Mouse (Mus musculus) lung, adult 18-20 months (tissue): ENCODE results near the gene Dtl.

Source experiments
- DNase-seq, 2 experiments: peaks; one replicate each; pipeline ENCODE4 v3.0.0; 2022; ENCODE audit warnings: mixed read lengths in 2 of 2

Dtl gene

DNA sequence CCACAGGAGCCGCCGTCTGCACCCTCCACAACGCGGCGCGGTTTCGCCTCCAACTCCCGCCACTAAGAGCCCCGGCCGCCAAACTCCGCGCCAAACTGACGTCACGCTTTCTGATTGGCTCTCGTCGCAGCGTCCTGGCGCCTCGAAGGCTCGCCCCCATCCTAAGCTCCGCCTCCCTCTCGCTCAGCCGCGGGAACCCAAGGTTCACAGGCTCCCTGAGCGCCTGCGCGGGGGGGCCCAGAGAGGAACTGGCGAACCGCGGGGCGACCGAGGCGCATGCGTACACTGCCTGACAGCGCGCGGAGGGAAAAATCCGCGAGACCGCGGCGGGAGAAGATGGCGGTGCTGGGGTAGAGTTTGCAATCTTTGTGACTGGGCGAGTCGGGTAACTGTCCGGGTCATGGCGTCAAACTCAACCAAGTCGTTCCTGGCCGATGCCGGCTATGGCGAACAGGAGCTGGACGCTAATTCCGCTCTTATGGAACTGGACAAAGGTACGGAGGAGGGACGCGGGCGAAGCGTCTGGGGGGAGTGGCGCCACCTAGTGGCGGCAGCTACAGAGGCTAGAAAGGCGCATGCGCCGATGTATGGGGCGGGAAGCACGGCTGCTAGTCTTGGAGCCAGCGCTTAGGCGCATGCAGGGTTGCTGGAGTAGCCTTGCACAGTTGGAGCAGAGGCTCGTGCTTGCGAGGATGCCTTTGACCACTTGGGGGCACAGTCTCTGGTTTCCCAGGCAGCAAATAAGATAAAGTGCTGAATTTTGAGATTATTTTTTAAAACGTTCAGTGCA, at the start of gene Dtl, which contains the start of gene Ints7:
Dtl (minus strand) TSS at position 87 of the 790 bp plus-strand sequence.
Ints7 (plus strand) TSS at position 179 of the 790 bp plus-strand sequence.
- DNase-seq = peak; percentile 99 to 100

DNA sequence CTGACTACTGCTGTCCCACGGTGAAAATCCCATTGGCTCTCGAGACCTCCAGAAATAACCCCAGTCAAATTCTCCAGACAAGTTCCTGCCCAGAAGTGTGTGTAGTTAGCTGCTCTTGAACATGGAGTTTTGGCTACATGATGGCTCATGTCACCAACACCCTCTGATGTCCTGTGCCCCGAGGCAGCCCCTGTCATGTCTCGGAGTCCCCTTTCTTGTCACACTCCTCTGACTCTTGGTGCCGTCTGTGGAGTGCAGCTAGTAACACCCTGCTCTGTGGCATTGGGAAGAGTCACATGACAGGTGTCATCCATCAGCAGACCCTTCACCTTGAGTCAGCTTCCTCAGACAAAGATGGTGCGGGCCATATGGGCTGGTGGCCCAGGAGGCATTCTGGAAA, 49.7 kb upstream of the Dtl start:
- DNase-seq = no peak

GRCm38 (mm10) chr1:191624492-191624891, 49.1 kb upstream of the Dtl start:
- no peak for DNase-seq

GRCm38 (mm10) chr1:191622801-191623200, 47.5 kb upstream of the Dtl start:
- DNase-seq = no peak

- no peak for DNase-seq
Measured at GRCm38 (mm10) chr1:191621096-191621495, 45.8 kb upstream of the Dtl start.

DNA sequence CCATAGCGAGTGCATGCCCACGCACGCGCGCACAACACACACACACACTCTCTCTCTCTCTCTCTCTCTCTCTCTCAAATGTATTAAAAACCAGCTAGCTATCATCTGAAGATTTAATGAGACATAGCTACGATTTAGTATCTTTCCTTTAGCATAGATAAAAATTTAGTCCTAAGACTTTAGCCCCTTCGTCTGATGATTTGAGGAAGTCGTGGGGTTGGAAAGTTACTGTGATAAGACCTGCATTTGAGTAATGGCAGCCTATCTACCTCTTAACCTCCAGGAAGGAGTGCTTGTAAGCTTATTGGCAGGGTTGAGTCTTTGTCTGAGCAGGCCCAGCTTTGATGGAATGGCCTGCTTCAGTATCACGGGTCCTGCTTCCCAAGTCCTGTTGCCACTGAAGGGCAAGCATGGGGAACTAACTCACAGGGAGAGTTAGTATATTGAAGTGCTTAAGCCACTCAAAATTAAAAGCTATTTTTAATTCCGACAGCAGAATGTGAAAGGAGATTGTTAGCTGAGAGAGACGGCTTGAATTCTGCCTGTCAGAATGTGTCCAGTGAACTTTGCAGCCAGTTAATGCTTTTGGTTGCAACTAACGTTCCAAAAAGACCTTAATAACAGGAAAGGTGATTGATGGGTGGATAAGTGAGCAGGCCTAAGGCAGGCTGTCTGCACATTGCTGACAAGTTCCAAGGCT, 42.9 kb upstream of the Dtl start:
- DNase-seq = no peak

- DNase-seq = no peak
Measured at GRCm38 (mm10) chr1:191617589-191617988, 42.2 kb upstream of the Dtl start.

DNA sequence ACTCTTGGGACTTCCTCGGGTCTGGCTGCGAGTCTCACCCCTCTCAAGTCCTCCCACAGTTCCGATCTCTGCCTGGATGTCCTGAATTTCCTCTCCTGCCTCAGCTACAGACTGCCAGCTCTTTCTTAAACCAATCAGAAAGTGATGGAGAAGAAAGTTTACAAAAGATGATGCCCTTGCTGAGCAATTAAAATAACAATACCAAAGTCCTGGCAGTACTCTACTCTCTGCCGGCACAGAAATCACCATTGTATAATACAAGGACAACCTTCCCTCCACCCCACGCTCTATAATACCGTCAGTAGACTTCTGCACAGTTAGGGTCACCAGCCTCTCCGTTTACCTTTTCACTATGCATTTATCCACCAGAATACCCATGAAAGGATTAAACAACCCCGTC, 40.9 kb upstream of the Dtl start:
- DNase-seq = no peak

GRCm38 (mm10) chr1:191612877-191613276, 37.5 kb upstream of the Dtl start:
- DNase-seq = no peak

DNA sequence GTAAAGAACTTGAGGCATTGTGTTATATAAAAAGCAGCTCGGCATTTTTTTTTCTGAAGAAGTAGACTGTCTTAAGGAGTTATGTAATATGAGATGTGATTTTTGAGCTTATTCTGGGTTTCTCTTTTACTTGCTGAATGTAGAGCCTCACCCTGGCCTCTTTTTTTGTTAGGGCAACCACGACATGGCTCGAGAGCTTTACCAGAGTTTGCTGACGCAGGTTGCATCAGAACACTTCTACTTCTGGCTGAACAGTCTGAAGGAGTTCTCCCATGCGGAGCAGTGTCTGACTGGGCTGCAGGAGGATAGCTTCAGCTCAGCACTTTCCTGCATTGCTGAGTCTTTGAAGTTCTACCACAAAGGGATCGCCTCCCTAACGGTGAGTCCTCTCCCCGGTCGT, 36.3 kb upstream of the Dtl start:
- DNase-seq = no peak

GRCm38 (mm10) chr1:191610357-191610756, 35.0 kb upstream of the Dtl start:
- DNase-seq = no peak

GRCm38 (mm10) chr1:191609578-191609977, 34.2 kb upstream of the Dtl start:
- no peak for DNase-seq

DNA sequence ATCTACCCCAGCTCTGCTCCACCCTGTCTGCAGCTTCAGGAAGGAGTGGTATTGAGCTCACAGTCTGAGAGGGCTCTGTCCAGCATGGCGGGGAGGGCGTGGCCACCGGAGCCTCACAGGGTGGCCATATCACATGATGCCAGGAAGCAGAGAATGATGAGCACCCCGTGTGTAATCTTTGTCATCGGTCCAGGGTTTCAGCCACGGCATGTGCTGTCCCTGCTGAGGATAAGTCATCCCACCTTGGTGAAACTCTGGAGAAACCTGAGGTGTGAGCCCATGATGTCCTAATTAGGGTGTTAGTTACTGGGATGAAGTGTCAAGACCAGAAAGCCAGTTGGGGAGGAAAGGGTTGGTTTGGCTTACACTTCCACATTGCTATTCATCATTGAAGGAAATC, 33.7 kb upstream of the Dtl start:
- no peak for DNase-seq

DNA sequence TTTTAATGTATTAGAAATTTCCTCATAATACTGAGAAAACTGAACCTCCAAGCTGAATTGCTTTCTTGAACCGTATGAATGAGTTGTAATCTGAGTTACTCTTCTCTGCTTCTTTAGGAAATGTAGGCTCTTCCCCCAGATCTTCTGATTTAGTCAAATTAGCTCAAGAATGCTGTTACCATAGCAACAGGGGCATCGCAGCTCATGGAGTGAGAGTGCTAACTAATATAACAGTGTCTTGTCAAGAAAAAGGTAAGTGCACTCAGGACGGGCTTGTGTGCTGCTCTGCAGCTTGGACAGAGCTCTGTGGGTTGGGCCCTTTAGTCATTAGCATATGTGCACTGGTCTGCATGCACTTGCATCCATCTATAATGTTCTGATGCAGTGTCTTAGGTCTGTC, 29.3 kb upstream of the Dtl start:
- DNase-seq = no peak

DNA sequence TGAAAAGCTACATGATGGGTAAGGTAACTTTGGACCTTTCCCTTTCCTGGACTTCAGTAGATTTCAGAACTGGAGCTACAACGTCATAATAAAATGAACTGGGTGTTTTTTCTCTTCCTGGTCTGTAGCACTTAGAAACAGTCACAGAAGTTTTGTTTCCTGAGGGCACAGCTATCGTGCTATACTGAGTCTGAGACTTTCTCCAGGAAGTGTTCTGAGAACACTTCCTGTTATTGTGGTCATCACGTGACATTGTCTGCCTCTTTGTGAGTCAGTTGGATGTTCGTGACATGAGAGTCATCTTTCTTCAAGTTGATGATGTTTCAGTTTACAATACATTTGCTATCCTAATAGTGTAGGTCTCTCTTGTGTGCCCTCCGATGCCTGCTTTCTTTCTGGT, 23.9 kb upstream of the Dtl start:
- no peak for DNase-seq

GRCm38 (mm10) chr1:191596076-191596475, 20.7 kb upstream of the Dtl start:
- DNase-seq = no peak

DNA sequence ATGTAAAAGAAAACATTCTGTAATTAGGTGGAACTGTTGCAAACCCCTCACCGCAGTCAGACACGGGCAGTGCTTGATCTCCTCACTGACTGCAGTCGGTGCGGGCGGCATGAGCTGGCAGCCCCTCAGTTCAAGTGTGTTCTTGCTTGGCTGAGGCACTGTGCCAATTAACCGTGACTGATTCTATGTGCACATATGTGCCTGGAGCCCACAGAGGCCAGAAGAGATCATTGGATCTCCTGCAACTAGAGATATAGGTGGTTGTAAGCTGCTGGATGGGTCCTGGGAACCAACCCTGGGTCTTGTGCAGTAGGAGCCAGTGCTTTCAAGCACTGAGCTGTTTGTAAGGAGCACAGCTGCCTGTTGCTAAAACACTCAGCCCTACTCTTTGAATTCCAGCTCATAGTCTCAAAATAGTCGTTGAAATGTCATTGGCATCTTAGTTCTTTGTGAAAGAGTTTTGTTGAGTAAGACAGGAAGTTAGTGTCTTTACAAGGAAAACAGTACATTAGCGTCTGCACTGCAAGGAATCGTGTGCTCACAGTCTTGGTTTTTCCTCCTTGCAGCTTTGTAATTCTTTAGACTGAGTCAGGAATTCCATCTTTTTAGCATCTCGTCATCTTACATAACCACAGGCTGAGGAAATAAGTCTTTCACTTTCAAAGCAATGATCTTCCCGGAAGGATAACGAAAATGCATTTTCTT, 16.8 kb upstream of the Dtl start:
- peak in 1 of 2 experiments; percentile 21 for DNase-seq

GRCm38 (mm10) chr1:191588749-191589148, 13.4 kb upstream of the Dtl start:
- no peak for DNase-seq

GRCm38 (mm10) chr1:191587062-191587461, 11.7 kb upstream of the Dtl start:
- DNase-seq = no peak

DNA sequence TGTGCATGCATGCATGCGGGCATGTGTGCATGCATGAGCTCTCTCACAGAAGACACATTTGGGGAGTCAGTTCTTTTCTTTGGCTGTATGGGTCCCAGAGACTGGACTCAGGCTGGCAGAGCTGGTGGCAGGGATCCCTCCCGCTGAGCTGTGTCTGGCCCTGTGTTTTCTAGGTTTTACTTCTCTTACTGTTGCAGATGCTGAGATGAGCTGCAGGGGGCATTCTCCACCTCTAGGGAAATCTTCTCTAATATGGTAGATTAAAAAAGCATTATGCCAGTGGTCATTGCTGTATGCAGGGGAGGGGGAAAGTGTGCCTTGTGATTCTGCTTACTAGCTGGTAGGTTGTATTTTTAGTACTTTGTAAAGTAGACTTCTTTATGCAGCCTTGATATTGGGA, 10.4 kb upstream of the Dtl start:
- DNase-seq = no peak

DNA sequence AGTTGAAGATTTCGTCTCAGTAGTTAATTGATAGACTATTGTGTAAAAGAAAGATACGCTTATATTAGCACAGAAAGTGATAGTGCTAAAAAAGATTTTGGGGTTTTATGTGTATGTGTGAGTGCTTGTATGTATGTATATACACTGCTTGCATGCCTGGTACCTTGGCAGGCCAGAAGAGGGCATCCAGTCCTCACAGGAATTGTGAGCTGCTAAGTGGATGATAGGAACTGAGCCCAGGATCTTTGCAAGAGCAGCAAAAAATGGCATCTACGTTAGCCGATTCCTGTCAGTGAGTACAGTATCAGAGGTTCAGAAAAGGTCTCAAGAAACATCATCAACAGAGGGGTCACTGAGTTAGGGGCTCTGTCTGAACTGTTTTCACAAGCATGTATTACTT, 9.1 kb upstream of the Dtl start:
- no peak for DNase-seq

DNA sequence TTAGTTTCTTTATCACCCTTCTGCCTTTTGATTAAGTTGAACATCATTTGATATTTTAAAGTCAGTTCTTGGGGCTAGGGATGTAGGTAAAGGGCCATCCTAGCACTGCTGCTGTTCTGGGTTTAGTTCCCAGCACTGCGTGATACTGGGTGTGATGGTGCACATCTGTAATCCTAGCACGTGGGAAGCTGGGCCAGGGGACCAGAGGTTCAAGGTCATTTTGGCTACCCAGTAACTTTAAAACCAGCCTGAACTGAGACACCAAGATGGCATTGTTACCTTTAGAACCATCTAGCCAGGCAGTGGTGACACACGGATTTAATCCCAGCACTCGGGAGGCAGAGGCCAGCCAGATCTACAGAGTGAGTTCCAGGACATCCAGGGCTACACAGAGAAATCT, 8.5 kb upstream of the Dtl start:
- DNase-seq = no peak

DNA sequence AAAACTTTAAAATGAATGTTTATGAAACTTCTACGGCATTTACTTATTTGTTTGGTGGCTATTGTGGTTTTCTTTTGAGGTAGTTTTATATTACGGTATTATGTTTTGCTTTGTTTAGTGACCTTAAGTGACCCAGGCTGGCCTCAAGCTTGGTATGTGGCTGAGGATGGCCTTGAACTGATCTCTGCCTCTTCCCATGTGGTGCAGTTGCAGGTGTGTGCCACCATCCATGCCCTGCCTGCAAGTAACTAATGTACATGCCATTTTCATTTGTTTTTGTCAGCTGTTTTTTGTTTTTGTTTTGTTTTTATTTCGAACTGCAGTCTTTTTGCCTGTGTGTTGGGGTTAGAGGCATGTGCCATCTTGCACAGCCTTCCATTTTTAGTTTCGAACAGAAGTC, 6.3 kb upstream of the Dtl start:
- no peak for DNase-seq

DNA sequence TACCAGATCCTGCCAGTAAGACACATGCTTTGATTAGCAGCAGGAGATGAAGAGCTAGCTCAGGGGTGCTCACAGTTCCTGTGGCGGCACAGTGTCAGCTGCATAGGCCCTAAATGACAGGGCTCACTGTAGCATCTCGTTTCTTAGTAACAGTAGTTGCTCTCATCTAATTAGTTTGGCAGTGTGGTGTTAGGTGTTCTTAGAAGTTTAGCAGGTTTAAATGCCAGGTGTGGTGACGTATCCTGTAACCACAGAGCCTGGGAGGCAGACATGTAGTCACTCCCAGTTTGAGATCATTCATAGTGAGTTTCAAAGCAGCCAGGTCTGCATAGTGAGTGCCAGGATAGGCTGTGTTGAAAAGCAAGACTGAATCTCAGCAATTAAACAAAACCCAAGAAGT, 4.2 kb upstream of the Dtl start:
- DNase-seq = no peak
